Mouse (Mus musculus): ENCODE measurements at regions not wholly inside any gene's neighbourhood (a gene's known extent, or its start where the extent isn't known, plus 50 kb on each side); places are given as distances from the start of the nearest gene placed in this dataset.

DNA sequence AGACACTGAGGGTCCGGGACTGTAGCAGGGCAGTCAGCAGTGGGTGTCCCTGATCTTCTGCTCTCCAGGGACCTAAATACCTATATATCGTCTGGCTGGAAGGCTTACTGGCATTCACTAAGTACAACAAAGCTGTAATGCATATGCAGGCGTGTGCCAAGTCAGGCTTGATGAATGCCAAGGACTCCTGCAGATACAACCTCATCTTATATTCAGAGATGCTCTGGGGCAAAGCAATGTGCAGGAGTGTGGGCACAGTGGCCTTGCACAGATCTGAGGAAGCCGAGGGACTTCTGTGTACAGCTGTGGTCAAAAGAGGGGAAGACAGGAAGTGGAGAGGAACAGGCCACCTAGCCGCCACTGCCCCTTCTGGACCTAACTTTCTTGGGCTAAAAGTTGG lies 89.5 kb upstream of the Foxn2 start:
- Histone ChIP-seq H3K36me3 (ENCODE audit: control insufficient read depth, insufficient read depth) (no peaks in the 10 kb centered on the region), H3ac (ENCODE audit: control insufficient read depth, insufficient read length) (no peak overlapping the region), H3K4me2 (ENCODE audit: low read depth) (no peak overlapping the region), H3K4me3 (no peak overlapping the region), H3K79me2 (ENCODE audit: control insufficient read depth, insufficient read depth) (no peaks in the 10 kb centered on the region), H3K27me3 (ENCODE audit: control insufficient read depth, insufficient read depth, insufficient read length) (no peaks in the 10 kb centered on the region)
- TF ChIP-seq TCF3 (IDR thresholded peaks at IDR 0.05; ENCODE audit: insufficient read length, low read depth) = no peak
- TF ChIP-seq MYOG (IDR thresholded peaks at IDR 0.05; ENCODE audit: control insufficient read depth in 1 of 3, insufficient read depth in 1 of 3, insufficient read length in 2 of 3, low read depth in 2 of 3) = no peak
- no peak for TF ChIP-seq POLR2AphosphoS2 (IDR thresholded peaks at IDR 0.05; ENCODE audit: insufficient read length, low read depth)
- TF ChIP-seq USF1 (IDR thresholded peaks at IDR 0.05; ENCODE audit: low read depth) = no peak
- no peak for TF ChIP-seq E2F4 (IDR thresholded peaks at IDR 0.05; ENCODE audit: insufficient read depth)
- TF ChIP-seq MAX (IDR thresholded peaks at IDR 0.05; ENCODE audit: low read depth) = no peak
- TF ChIP-seq SRF (IDR thresholded peaks at IDR 0.05; ENCODE audit: control insufficient read depth, insufficient read length, low read depth) = no peak
- TF ChIP-seq REST (IDR thresholded peaks at IDR 0.05; ENCODE audit: insufficient read depth, insufficient read length) = no peak

- Histone ChIP-seq H3ac (ENCODE audit: control insufficient read depth, insufficient read length) (no peak overlapping the region), H3K4me3 (no peak overlapping the region), H3K36me3 (ENCODE audit: control insufficient read depth, insufficient read depth) (no peaks in the 10 kb centered on the region), H3K79me2 (ENCODE audit: control insufficient read depth, insufficient read depth) (no peaks in the 10 kb centered on the region), H3K4me2 (ENCODE audit: low read depth) (no peak overlapping the region), H3K27me3 (ENCODE audit: control insufficient read depth, insufficient read depth, insufficient read length) (no peaks in the 10 kb centered on the region)
- no peak for TF ChIP-seq REST (IDR thresholded peaks at IDR 0.05; ENCODE audit: insufficient read depth, insufficient read length)
- no peak for TF ChIP-seq TCF12 (IDR thresholded peaks at IDR 0.05; ENCODE audit: insufficient read depth, poor library complexity, severe bottlenecking)
- TF ChIP-seq SRF (IDR thresholded peaks at IDR 0.05; ENCODE audit: control insufficient read depth, insufficient read length, low read depth) = no peak
- no peak for TF ChIP-seq CEBPB (IDR thresholded peaks at IDR 0.05; ENCODE audit: insufficient read depth, poor library complexity, severe bottlenecking)
- no peak for TF ChIP-seq POLR2AphosphoS2 (IDR thresholded peaks at IDR 0.05; ENCODE audit: insufficient read length, low read depth)
Observed at GRCm38 (mm10) chr17:88352960-88353359, 87.6 kb upstream of the Foxn2 start.

GRCm38 (mm10) chr17:88361161-88361560 lies 79.3 kb upstream of the Foxn2 start:
- no peak for TF ChIP-seq TCF12 (IDR thresholded peaks at IDR 0.05; ENCODE audit: insufficient read depth, poor library complexity, severe bottlenecking)
- TF ChIP-seq POLR2A (IDR thresholded peaks at IDR 0.05; ENCODE audit: insufficient read length, low read depth) = no peak
- no peak for TF ChIP-seq CEBPB (IDR thresholded peaks at IDR 0.05; ENCODE audit: insufficient read depth, poor library complexity, severe bottlenecking)
- TF ChIP-seq E2F4 (IDR thresholded peaks at IDR 0.05; ENCODE audit: insufficient read depth) = no peak
- TF ChIP-seq TCF3 (IDR thresholded peaks at IDR 0.05; ENCODE audit: insufficient read length, low read depth) = no peak
- no peak for TF ChIP-seq REST (IDR thresholded peaks at IDR 0.05; ENCODE audit: insufficient read depth, insufficient read length)
- TF ChIP-seq POLR2AphosphoS2 (IDR thresholded peaks at IDR 0.05; ENCODE audit: insufficient read length, low read depth) = no peak
- TF ChIP-seq MYOD1 (IDR thresholded peaks at IDR 0.05; ENCODE audit: control insufficient read depth in 1 of 3, insufficient read length in 2 of 3, low read depth in 2 of 3) = no peak
- TF ChIP-seq USF1 (IDR thresholded peaks at IDR 0.05; ENCODE audit: low read depth) = no peak
- no peak for TF ChIP-seq SRF (IDR thresholded peaks at IDR 0.05; ENCODE audit: control insufficient read depth, insufficient read length, low read depth)
- TF ChIP-seq MAX (IDR thresholded peaks at IDR 0.05; ENCODE audit: low read depth) = no peak
- TF ChIP-seq MYOG (IDR thresholded peaks at IDR 0.05; ENCODE audit: control insufficient read depth in 1 of 3, insufficient read depth in 1 of 3, insufficient read length in 2 of 3, low read depth in 2 of 3) = no peak
- H3K79me2 ChIP-seq (ENCODE audit: control insufficient read depth, insufficient read depth) = no peaks in the 10 kb centered on the region
- H3K36me3 ChIP-seq (ENCODE audit: control insufficient read depth, insufficient read depth) = no peaks in the 10 kb centered on the region
- H3K4me3 ChIP-seq = no peak overlapping the region
- no peak overlapping the region for H3K4me2 ChIP-seq (ENCODE audit: low read depth)
- no peaks in the 10 kb centered on the region for H3K27me3 ChIP-seq (ENCODE audit: control insufficient read depth, insufficient read depth, insufficient read length)
- no peak overlapping the region for H3ac ChIP-seq (ENCODE audit: control insufficient read depth, insufficient read length)

GRCm38 (mm10) chr17:88362404-88362803 lies 78.1 kb upstream of the Foxn2 start:
- Histone ChIP-seq H3K27me3 (ENCODE audit: control insufficient read depth, insufficient read depth, insufficient read length) (no peaks in the 10 kb centered on the region), H3K4me2 (ENCODE audit: low read depth) (no peak overlapping the region), H3K36me3 (ENCODE audit: control insufficient read depth, insufficient read depth) (no peaks in the 10 kb centered on the region), H3K79me2 (ENCODE audit: control insufficient read depth, insufficient read depth) (no peaks in the 10 kb centered on the region), H3ac (ENCODE audit: control insufficient read depth, insufficient read length) (no peak overlapping the region), H3K4me3 (no peak overlapping the region)
- TF ChIP-seq POLR2A (IDR thresholded peaks at IDR 0.05; ENCODE audit: insufficient read length, low read depth) = no peak
- TF ChIP-seq POLR2AphosphoS2 (IDR thresholded peaks at IDR 0.05; ENCODE audit: insufficient read length, low read depth) = no peak
- TF ChIP-seq MAX (IDR thresholded peaks at IDR 0.05; ENCODE audit: low read depth) = no peak
- TF ChIP-seq E2F4 (IDR thresholded peaks at IDR 0.05; ENCODE audit: insufficient read depth) = no peak
- no peak for TF ChIP-seq CEBPB (IDR thresholded peaks at IDR 0.05; ENCODE audit: insufficient read depth, poor library complexity, severe bottlenecking)
- TF ChIP-seq SRF (IDR thresholded peaks at IDR 0.05; ENCODE audit: control insufficient read depth, insufficient read length, low read depth) = no peak

GRCm38 (mm10) chr17:88367876-88368275 lies 72.6 kb upstream of the Foxn2 start:
- no peaks in the 10 kb centered on the region for H3K27me3 ChIP-seq (ENCODE audit: control insufficient read depth, insufficient read depth, insufficient read length)
- H3K4me3 ChIP-seq = no peak overlapping the region
- no peaks in the 10 kb centered on the region for H3K36me3 ChIP-seq (ENCODE audit: control insufficient read depth, insufficient read depth)
- no peak for TF ChIP-seq USF1 (IDR thresholded peaks at IDR 0.05; ENCODE audit: low read depth)
- no peak for TF ChIP-seq MYOD1 (IDR thresholded peaks at IDR 0.05; ENCODE audit: control insufficient read depth in 1 of 3, insufficient read length in 2 of 3, low read depth in 2 of 3)
- TF ChIP-seq TCF12 (IDR thresholded peaks at IDR 0.05; ENCODE audit: insufficient read depth, poor library complexity, severe bottlenecking) = no peak
- no peak for TF ChIP-seq MAX (IDR thresholded peaks at IDR 0.05; ENCODE audit: low read depth)
- no peak for TF ChIP-seq REST (IDR thresholded peaks at IDR 0.05; ENCODE audit: insufficient read depth, insufficient read length)
- TF ChIP-seq MYOG (IDR thresholded peaks at IDR 0.05; ENCODE audit: control insufficient read depth in 1 of 3, insufficient read depth in 1 of 3, insufficient read length in 2 of 3, low read depth in 2 of 3) = no peak
- no peak for TF ChIP-seq TCF3 (IDR thresholded peaks at IDR 0.05; ENCODE audit: insufficient read length, low read depth)
- no peak for TF ChIP-seq SRF (IDR thresholded peaks at IDR 0.05; ENCODE audit: control insufficient read depth, insufficient read length, low read depth)
- no peak for TF ChIP-seq E2F4 (IDR thresholded peaks at IDR 0.05; ENCODE audit: insufficient read depth)
- TF ChIP-seq POLR2A (IDR thresholded peaks at IDR 0.05; ENCODE audit: insufficient read length, low read depth) = no peak
- no peak for TF ChIP-seq CEBPB (IDR thresholded peaks at IDR 0.05; ENCODE audit: insufficient read depth, poor library complexity, severe bottlenecking)
- TF ChIP-seq POLR2AphosphoS2 (IDR thresholded peaks at IDR 0.05; ENCODE audit: insufficient read length, low read depth) = no peak
- H3K79me2 ChIP-seq (ENCODE audit: control insufficient read depth, insufficient read depth) = no peaks in the 10 kb centered on the region
- no peak overlapping the region for H3ac ChIP-seq (ENCODE audit: control insufficient read depth, insufficient read length)
- no peak overlapping the region for H3K4me2 ChIP-seq (ENCODE audit: low read depth)

Data from myocyte (in vitro differentiated cells).